Mouse (Mus musculus) kidney, postnatal 0 days (tissue): Measurements from ENCODE around the gene Bcl2. TPM values are rescaled to one million over a fixed set of nuclear protein-coding genes. Genes with fewer than 3 reads are reported as not detected.
A peak's percentile ranks its signal among the peaks of the same experiment; 100 is the strongest.

Experiments
- ATAC-seq: fragments of 200-750 bp; cut with Nextera tagmentation; replicated peaks from 2 replicates; pipeline ENCODE4 v1.8.0; 2017; ENCODE audit warnings: low read depth, moderate number of reproducible peaks, moderate TSS enrichment, moderate library complexity; ENCODE audit not compliant: low FRiP score
- DNase-seq: peaks from one replicate; pipeline ENCODE4 v3.0.0-alpha.2; 2016; ENCODE audit warnings: low spot score
- H3K27ac ChIP-seq: fragments of 300-500 bp; sonication (generic); 2 replicates; pipeline ENCODE4 v1.5.1; 2014; ENCODE audit warnings: mild to moderate bottlenecking
- H3K27me3 ChIP-seq: fragments of 300-500 bp; sonication (generic); 2 replicates; pipeline ENCODE4 v1.6.1; 2014; ENCODE audit warnings: low read length, mixed read lengths; ENCODE audit not compliant: insufficient read depth
- H3K36me3 ChIP-seq: fragments of 300-500 bp; sonication (generic); 2 replicates; pipeline ENCODE4 v1.6.1; 2014; ENCODE audit warnings: low read length, mixed read lengths; ENCODE audit not compliant: insufficient read depth
- H3K4me1 ChIP-seq: fragments of 300-500 bp; sonication (generic); replicated peaks from 2 replicates; pipeline ENCODE4 v1.6.1; 2014; ENCODE audit warnings: antibody characterized with exemption, low read length, mixed read lengths; ENCODE audit not compliant: insufficient read depth
- H3K4me2 ChIP-seq: fragments of 300-500 bp; sonication (generic); 2 replicates; pipeline ENCODE4 v1.6.1; 2014; ENCODE audit warnings: mild to moderate bottlenecking, low read length, moderate library complexity, mixed read lengths
- H3K4me3 ChIP-seq: fragments of 300-500 bp; sonication (generic); replicated peaks from 2 replicates; pipeline ENCODE4 v1.5.1; 2014; ENCODE audit warnings: low read depth, low read length
- H3K9ac ChIP-seq: fragments of 300-500 bp; sonication (generic); 2 replicates; pipeline ENCODE4 v1.6.1; 2014; ENCODE audit warnings: low read depth, low read length
- H3K9me3 ChIP-seq: fragments of 300-500 bp; sonication (generic); replicated peaks from 2 replicates; pipeline ENCODE4 v1.6.1; 2016; ENCODE audit warnings: low read length, inconsistent platforms, mixed read lengths
- CTCF ChIP-seq: IDR thresholded peaks from 2 replicates; pipeline ENCODE4 v1.5.1; 2016; ENCODE audit warnings: antibody characterized with exemption, low read depth, mild to moderate bottlenecking, moderate library complexity
- WGBS: fragments of 180-500 bp; shearing (Covaris S2); extraction: QIAGEN DNeasy Blood & Tissue Kit; methylation state at CpG from one replicate; pipeline ENCODE4 v1.1.7; 2014; 5-methylcytosine and 5-hydroxymethylcytosine counted together
- polyA plus RNA-seq: library from polyadenylated mRNA; unstranded; fragments of >200 nt; fragmentation: Nextera tagmentation; extraction: Ambion mirVana; gene quantifications from 2 replicates; pipeline ENCODE4 v1.2.1, GENCODE M21; 2015

Bcl2 gene
- polyA plus RNA-seq, 1 experiment from 2014 or later = 11.7 TPM

- no peak for TF ChIP-seq CTCF
- peaks cover 35% of the 10 kb centered on the region for H3K4me1 ChIP-seq
- no peak overlapping the region for H3K4me2 ChIP-seq
- DNase-seq (no peak), ATAC-seq (no peak)
- WGBS = 83% methylated on average over 3 of the region's 3 CpGs
- H3K4me3 ChIP-seq = no peak overlapping the region
- no peaks in the 10 kb centered on the region for H3K9me3 ChIP-seq
- H3K9ac ChIP-seq = no peak overlapping the region
- H3K27ac ChIP-seq = no peak overlapping the region
- no peaks in the 10 kb centered on the region for H3K36me3 ChIP-seq
- H3K27me3 ChIP-seq = no peaks in the 10 kb centered on the region
These were observed 82.1 kb downstream of the Bcl2 start for GRCm38 (mm10) chr1:106631869-106632463.

- TF ChIP-seq CTCF = no peak
These were observed 83.1 kb downstream of the Bcl2 start for GRCm38 (mm10) chr1:106630973-106631372.

GRCm38 (mm10) chr1:106629931-106630682 is 84.0 kb downstream of the Bcl2 start:
- peak overlapping the region; percentile 83 for H3K27ac ChIP-seq
- no peak for TF ChIP-seq CTCF
- no peak overlapping the region for H3K4me3 ChIP-seq
- H3K36me3 ChIP-seq = no peaks in the 10 kb centered on the region
- H3K9me3 ChIP-seq = no peaks in the 10 kb centered on the region
- DNase-seq (peak; percentile 82), ATAC-seq (peak; percentile 68)
- no peaks in the 10 kb centered on the region for H3K27me3 ChIP-seq
- peaks cover 31% of the 10 kb centered on the region for H3K4me1 ChIP-seq
- WGBS = 18% methylated on average over 4 of the region's 4 CpGs
- peak overlapping the region; percentile 4; the same call in 1 of the 2 replicates for H3K4me2 ChIP-seq
- H3K9ac ChIP-seq = no peak overlapping the region

More at GRCm38 (mm10) chr1:106630973-106631372, 83.1 kb downstream of the Bcl2 start:
- peaks cover 33% of the 10 kb centered on the region for H3K4me1 ChIP-seq
- 0 out of 2 replicates have a peak overlapping the region, but pooled peaks have one; percentile 4 for H3K4me2 ChIP-seq
- WGBS = 61% methylated on average over 2 of the region's 2 CpGs
- no peaks in the 10 kb centered on the region for H3K27me3 ChIP-seq
- H3K9me3 ChIP-seq = no peaks in the 10 kb centered on the region
- no peak overlapping the region for H3K9ac ChIP-seq
- no peaks in the 10 kb centered on the region for H3K36me3 ChIP-seq
- no peak overlapping the region for H3K4me3 ChIP-seq
- no peak for ATAC-seq
- peak overlapping the region; percentile 83 for H3K27ac ChIP-seq
- DNase-seq = no peak

GRCm38 (mm10) chr1:106629470-106629830 is 84.6 kb downstream of the Bcl2 start:
- no peaks in the 10 kb centered on the region for H3K27me3 ChIP-seq

GRCm38 (mm10) chr1:106628718-106629469 is 85.2 kb downstream of the Bcl2 start:
- Histone ChIP-seq H3K27ac (peak overlapping the region; percentile 83), H3K4me2 (peak overlapping the region; percentile 4; the same call in 1 of the 2 replicates), H3K4me3 (no peak overlapping the region), H3K36me3 (no peaks in the 10 kb centered on the region), H3K9me3 (no peaks in the 10 kb centered on the region), H3K9ac (no peak overlapping the region), H3K4me1 (peaks cover 31% of the 10 kb centered on the region), H3K27me3 (no peaks in the 10 kb centered on the region)
- WGBS = 14% methylated on average over 3 of the region's 3 CpGs
- TF ChIP-seq CTCF = peak; percentile 75
- DNase-seq = peak; percentile 85
- peak; percentile 68 for ATAC-seq

More at GRCm38 (mm10) chr1:106629470-106629830, 84.6 kb downstream of the Bcl2 start:
- Histone ChIP-seq H3K4me1 (peaks cover 31% of the 10 kb centered on the region), H3K27ac (peak overlapping the region; percentile 83), H3K4me3 (no peak overlapping the region), H3K4me2 (peak overlapping the region; percentile 4; the same call in 1 of the 2 replicates), H3K9ac (no peak overlapping the region), H3K9me3 (no peaks in the 10 kb centered on the region), H3K36me3 (no peaks in the 10 kb centered on the region)
- ATAC-seq = peak; percentile 52
- peak; percentile 74 for DNase-seq
- 4% methylated on average over 4 of the region's 4 CpGs for WGBS
- no peak for TF ChIP-seq CTCF

GRCm38 (mm10) chr1:106628279-106628678 is 85.8 kb downstream of the Bcl2 start:
- Histone ChIP-seq H3K36me3 (no peaks in the 10 kb centered on the region), H3K4me3 (no peak overlapping the region), H3K4me1 (peaks cover 31% of the 10 kb centered on the region), H3K27ac (no peak overlapping the region), H3K9ac (no peak overlapping the region), H3K9me3 (no peaks in the 10 kb centered on the region), H3K27me3 (no peaks in the 10 kb centered on the region), H3K4me2 (no peak overlapping the region)
- no peak for DNase-seq
- no peak for ATAC-seq
- no peak for TF ChIP-seq CTCF
